Mouse (Mus musculus): ENCODE data around the gene Zbtb20.

- TF ChIP-seq CTCF (IDR thresholded peaks at IDR 0.05; ENCODE audit: low read depth, low read length) (no peak), TAL1 (conservative IDR thresholded peaks at IDR 0.05; ENCODE audit: low read depth, low read length) (no peak), GATA1 (IDR thresholded peaks at IDR 0.05; ENCODE audit: borderline replicate concordance, low read length) (no peak)
Observed at GRCm38 (mm10) chr16:43235317-43235716, 359.6 kb downstream of the Zbtb20 start.

Measured in G1E (cell line).